Mouse (Mus musculus): Measurements from ENCODE around the gene D430041D05Rik.
A peak's percentile ranks its signal among the peaks of the same experiment; 100 is the strongest.

The D430041D05Rik gene

GRCm38 (mm10) chr2:104282835-104283234 lies 128.0 kb downstream of the D430041D05Rik start:
- DNase-seq (ENCODE audit: extremely low spot score), result no peak

- DNase-seq (ENCODE audit: extremely low spot score), result no peak
These were observed 143.8 kb downstream of the D430041D05Rik start for GRCm38 (mm10) chr2:104267049-104267448.

GRCm38 (mm10) chr2:104261741-104262067 lies 149.1 kb downstream of the D430041D05Rik start:
- DNase-seq (ENCODE audit: extremely low spot score), result no peak

- DNase-seq (ENCODE audit: extremely low spot score), result no peak
These were observed 149.7 kb downstream of the D430041D05Rik start for GRCm38 (mm10) chr2:104260920-104261740.

- no peak for DNase-seq (ENCODE audit: extremely low spot score)
These were observed 154.2 kb downstream of the D430041D05Rik start for GRCm38 (mm10) chr2:104256585-104256984.

GRCm38 (mm10) chr2:104254944-104255343 lies 155.9 kb downstream of the D430041D05Rik start:
- no peak for DNase-seq (ENCODE audit: extremely low spot score)

GRCm38 (mm10) chr2:104253341-104253740 lies 157.5 kb downstream of the D430041D05Rik start:
- DNase-seq (ENCODE audit: extremely low spot score), result no peak

GRCm38 (mm10) chr2:104251647-104252046 lies 159.2 kb downstream of the D430041D05Rik start:
- no peak for DNase-seq (ENCODE audit: extremely low spot score)

GRCm38 (mm10) chr2:104249856-104250255 lies 161.0 kb downstream of the D430041D05Rik start:
- no peak for DNase-seq (ENCODE audit: extremely low spot score)

- DNase-seq (ENCODE audit: extremely low spot score), result no peak
These were observed 164.0 kb downstream of the D430041D05Rik start for GRCm38 (mm10) chr2:104246851-104247250.

GRCm38 (mm10) chr2:104242055-104242454 lies 168.8 kb downstream of the D430041D05Rik start:
- no peak for DNase-seq (ENCODE audit: extremely low spot score)

- DNase-seq (ENCODE audit: extremely low spot score), result no peak
These were observed 173.7 kb downstream of the D430041D05Rik start for GRCm38 (mm10) chr2:104237141-104237540.

- DNase-seq (ENCODE audit: extremely low spot score), result no peak
These were observed 180.4 kb downstream of the D430041D05Rik start for GRCm38 (mm10) chr2:104230444-104230843.

GRCm38 (mm10) chr2:104226057-104226456 lies 184.8 kb downstream of the D430041D05Rik start:
- no peak for DNase-seq (ENCODE audit: extremely low spot score)

- DNase-seq (ENCODE audit: extremely low spot score), result no peak
These were observed 191.0 kb downstream of the D430041D05Rik start for GRCm38 (mm10) chr2:104219733-104220391.

GRCm38 (mm10) chr2:104218588-104219065 lies 192.2 kb downstream of the D430041D05Rik start:
- DNase-seq (ENCODE audit: extremely low spot score), result no peak

- no peak for DNase-seq (ENCODE audit: extremely low spot score)
These were observed 192.7 kb downstream of the D430041D05Rik start for GRCm38 (mm10) chr2:104218114-104218513.

- DNase-seq (ENCODE audit: extremely low spot score), result no peak
These were observed 201.4 kb downstream of the D430041D05Rik start for GRCm38 (mm10) chr2:104209408-104209807.

GRCm38 (mm10) chr2:104208415-104208814 lies 202.4 kb downstream of the D430041D05Rik start:
- no peak for DNase-seq (ENCODE audit: extremely low spot score)

GRCm38 (mm10) chr2:104207948-104208347 lies 202.9 kb downstream of the D430041D05Rik start:
- peak; percentile 28 for DNase-seq (ENCODE audit: extremely low spot score)

- DNase-seq (ENCODE audit: extremely low spot score), result no peak
These were observed 205.2 kb downstream of the D430041D05Rik start for GRCm38 (mm10) chr2:104205623-104206022.

GRCm38 (mm10) chr2:104200211-104200610 lies 210.6 kb downstream of the D430041D05Rik start:
- DNase-seq (ENCODE audit: extremely low spot score), result no peak

- no peak for DNase-seq (ENCODE audit: extremely low spot score)
These were observed 212.6 kb downstream of the D430041D05Rik start for GRCm38 (mm10) chr2:104198186-104198585.

All from embryo, embryonic 9.5 days (tissue).